ENCODE assay signal across 30 mouse cellular contexts in genomic region chr7:29255875-29256274, GRCm38 (mm10). TPM values are rescaled to one million over a fixed set of nuclear protein-coding genes. Genes with fewer than 3 reads are reported as not detected.
DNase-seq lines count a peak whose midpoint lies in the region; ATAC-seq and TF ChIP-seq lines count a peak whose summit lies in the region.
"Had no signal": no experiment of that assay in that cellular context is flagged by ENCODE, and none has a peak within 500 bp of the region (broad histone marks: within the 10 kb centered on the region; RNA-seq: fewer than 3 reads in every experiment).

No protein-coding gene starts in this region.

- TF ChIP-seq CTCF in liver, adult 2 months (IDR thresholded peaks at IDR 0.05; ENCODE audit: low read depth, low read length) = no peak
- TF ChIP-seq CTCF in intestine, postnatal 0 days (IDR thresholded peaks at IDR 0.05; ENCODE audit: low read depth) = no peak

- peak; percentile 82 for DNase-seq in liver, adult 2 months (ENCODE audit: extremely low read depth, low read depth, low spot score)
- DNase-seq in lung, postnatal 36 days = peak; percentile 55
- no peak for DNase-seq in lung, postnatal 14 days
- no peak for DNase-seq in cerebellum, adult 9-11 months
- DNase-seq: adrenal gland, adult 8-10 months; adrenal gland, postnatal 14 days; adrenal gland, postnatal 36 days; B cell, adult 2 months; cerebellum, adult 11-12 months; cerebellum, adult 2 months; cerebellum, adult 9-10 months; cerebellum, postnatal 14 days; cerebellum, postnatal 36 days; embryo, embryonic 11 days had no signal

- H3K9me3 ChIP-seq in intestine, embryonic 16.5 days (ENCODE audit: control insufficient read depth, low read length) = no peaks in the 10 kb centered on the region
- H3K9me3 ChIP-seq in intestine, embryonic 15.5 days = no peaks in the 10 kb centered on the region
- no peaks in the 10 kb centered on the region for H3K9me3 ChIP-seq in liver, embryonic 12.5 days (replicated peaks)
- H3K9me3 ChIP-seq in intestine, postnatal 0 days (ENCODE audit: control insufficient read depth) = no peaks in the 10 kb centered on the region
- H3K9me3 ChIP-seq: embryonic facial prominence, embryonic 13.5 days; embryonic facial prominence, embryonic 15.5 days; forebrain, embryonic 10.5 days; forebrain, embryonic 12.5 days; G1E had no signal

- ATAC-seq in intestine, embryonic 16.5 days = no peak
- ATAC-seq in intestine, embryonic 15.5 days = no peak
- ATAC-seq in liver, embryonic 12.5 days = no peak
- no peak for ATAC-seq in intestine, postnatal 0 days
- ATAC-seq: activated CD4-positive, CD25-positive, alpha-beta regulatory T cell, adult 4 months; CD4-positive, CD25-positive, alpha-beta regulatory T cell, adult 4 months; forebrain, embryonic 14.5 days; Patski had no signal

- H3K79me2 ChIP-seq in liver, adult 2 months (ENCODE audit: control insufficient read depth, insufficient read depth, low read length) = no peaks in the 10 kb centered on the region

- H3K4me2 ChIP-seq in intestine, embryonic 16.5 days (ENCODE audit: low read depth, low read length) = no peak overlapping the region
- H3K4me2 ChIP-seq in intestine, embryonic 15.5 days (replicated peaks) = no peak overlapping the region
- no peak overlapping the region for H3K4me2 ChIP-seq in liver, embryonic 12.5 days
- no peak overlapping the region for H3K4me2 ChIP-seq in intestine, postnatal 0 days (replicated peaks; ENCODE audit: low read depth)
- H3K4me2 ChIP-seq: embryonic facial prominence, embryonic 13.5 days; embryonic facial prominence, embryonic 15.5 days; forebrain, embryonic 12.5 days had no signal

- H3K4me3 ChIP-seq in intestine, embryonic 16.5 days (ENCODE audit: low read length) = no peak overlapping the region
- no peak overlapping the region for H3K4me3 ChIP-seq in intestine, embryonic 15.5 days (replicated peaks)
- no peak overlapping the region for H3K4me3 ChIP-seq in liver, adult 2 months (ENCODE audit: insufficient read depth, low read depth, low read length)
- no peak overlapping the region for H3K4me3 ChIP-seq in liver, embryonic 12.5 days
- no peak overlapping the region for H3K4me3 ChIP-seq in intestine, postnatal 0 days (ENCODE audit: low read depth, low read length)
- H3K4me3 ChIP-seq: embryonic facial prominence, embryonic 13.5 days; embryonic facial prominence, embryonic 15.5 days; erythroblast, embryonic 14.5 days; forebrain, embryonic 10.5 days; forebrain, embryonic 12.5 days had no signal

- H3K4me1 ChIP-seq in intestine, embryonic 16.5 days (ENCODE audit: control insufficient read depth, insufficient read depth, low read length) = peaks cover 49% of the 10 kb centered on the region
- H3K4me1 ChIP-seq in intestine, embryonic 15.5 days (replicated peaks) = peaks cover 54% of the 10 kb centered on the region
- H3K4me1 ChIP-seq in liver, adult 2 months (ENCODE audit: control insufficient read depth, insufficient read depth, low read length) = peaks cover 16% of the 10 kb centered on the region
- peaks cover 24% of the 10 kb centered on the region for H3K4me1 ChIP-seq in liver, embryonic 12.5 days
- H3K4me1 ChIP-seq in intestine, postnatal 0 days (replicated peaks; ENCODE audit: control insufficient read depth, insufficient read depth, low read length) = peaks cover 33% of the 10 kb centered on the region; the same call in 1 of the 2 replicates

- no peak overlapping the region for H3K9ac ChIP-seq in intestine, embryonic 16.5 days (ENCODE audit: low read depth, low read length)
- no peak overlapping the region for H3K9ac ChIP-seq in intestine, embryonic 15.5 days
- no peak overlapping the region for H3K9ac ChIP-seq in liver, adult 2 months (ENCODE audit: low read depth, low read length)
- H3K9ac ChIP-seq in liver, embryonic 12.5 days = no peak overlapping the region
- H3K9ac ChIP-seq in intestine, postnatal 0 days (ENCODE audit: low read depth, low read length) = no peak overlapping the region
- H3K9ac ChIP-seq: embryonic facial prominence, embryonic 13.5 days; embryonic facial prominence, embryonic 15.5 days; forebrain, embryonic 12.5 days had no signal

- 85% methylated on average over 4 of the region's 4 CpGs for WGBS in intestine, embryonic 16.5 days
- WGBS in intestine, embryonic 15.5 days = 83% methylated on average over 4 of the region's 4 CpGs
- 19% methylated on average over 4 of the region's 4 CpGs for WGBS in liver, adult 2 months
- WGBS in liver, embryonic 12.5 days (ENCODE audit: insufficient replicate concordance) = 68% methylated on average over 4 of the region's 4 CpGs
- 78% methylated on average over 4 of the region's 4 CpGs for WGBS in intestine, postnatal 0 days

- H3K36me3 ChIP-seq in intestine, embryonic 16.5 days (ENCODE audit: control insufficient read depth, insufficient read depth, low read length) = peaks cover 5% of the 10 kb centered on the region; the same call in 1 of the 2 replicates
- H3K36me3 ChIP-seq in intestine, embryonic 15.5 days = peaks cover 3% of the 10 kb centered on the region
- no peaks in the 10 kb centered on the region; the same call in 1 of the 2 replicates for H3K36me3 ChIP-seq in liver, adult 2 months (ENCODE audit: control insufficient read depth, insufficient read depth, low read length)
- no peaks in the 10 kb centered on the region for H3K36me3 ChIP-seq in liver, embryonic 12.5 days
- peaks cover 38% of the 10 kb centered on the region; the same call in 1 of the 2 replicates for H3K36me3 ChIP-seq in intestine, postnatal 0 days (ENCODE audit: control insufficient read depth, insufficient read depth)
- H3K36me3 ChIP-seq: embryonic facial prominence, embryonic 13.5 days; embryonic facial prominence, embryonic 15.5 days; forebrain, embryonic 12.5 days had no signal

- H3K27me3 ChIP-seq in intestine, embryonic 16.5 days (replicated peaks; ENCODE audit: control insufficient read depth, insufficient read depth, low read length) = no peaks in the 10 kb centered on the region
- no peaks in the 10 kb centered on the region for H3K27me3 ChIP-seq in intestine, embryonic 15.5 days (replicated peaks)
- no peaks in the 10 kb centered on the region for H3K27me3 ChIP-seq in liver, adult 2 months (ENCODE audit: control insufficient read depth, insufficient read depth, low read length)
- no peaks in the 10 kb centered on the region for H3K27me3 ChIP-seq in liver, embryonic 12.5 days (replicated peaks)
- no peaks in the 10 kb centered on the region for H3K27me3 ChIP-seq in intestine, postnatal 0 days (replicated peaks; ENCODE audit: control insufficient read depth, insufficient read depth, low read length)
- H3K27me3 ChIP-seq: CH12.LX; embryonic facial prominence, embryonic 13.5 days; embryonic facial prominence, embryonic 15.5 days; forebrain, embryonic 12.5 days; Patski had no signal

- TF ChIP-seq POLR2A in liver, adult 2 months (IDR thresholded peaks at IDR 0.05; ENCODE audit: extremely low read depth, insufficient read depth, low read length) = no peak

- peak overlapping the region; percentile 39; the same call in 1 of the 2 replicates for H3K27ac ChIP-seq in intestine, embryonic 16.5 days (ENCODE audit: low read length)
- H3K27ac ChIP-seq in intestine, embryonic 15.5 days = no peak overlapping the region
- H3K27ac ChIP-seq in liver, adult 2 months (replicated peaks; ENCODE audit: insufficient read depth, low read depth, low read length) = 0 out of 2 replicates have a peak overlapping the region, but pooled peaks have one; percentile 22
- H3K27ac ChIP-seq in liver, embryonic 12.5 days = no peak overlapping the region
- peak overlapping the region; percentile 95; the same call in 1 of the 2 replicates for H3K27ac ChIP-seq in intestine, postnatal 0 days (ENCODE audit: low read depth, low read length)
- H3K27ac ChIP-seq: embryonic facial prominence, embryonic 13.5 days; embryonic facial prominence, embryonic 15.5 days; forebrain, embryonic 10.5 days; forebrain, embryonic 12.5 days had no signal

RNA-seq across cellular contexts. Expression of gene 2200002D01Rik, which starts 7.6 kb away (rescaled TPM):
- polyA plus RNA-seq in intestine, embryonic 16.5 days (2015; fragmentation: Nextera tagmentation; extraction: Ambion mirVana) = 261 and 264 TPM in 2 replicates
- polyA plus RNA-seq in intestine, embryonic 15.5 days (2015; fragmentation: Nextera tagmentation; extraction: Ambion mirVana) = 178 and 182 TPM in 2 replicates
- 2.3 and 6.9 TPM in 2 replicates for total RNA-seq in liver, adult 2 months (2014; rRNA removed)
- 5.2 and 7.4 TPM in 2 replicates for polyA plus RNA-seq in liver, adult 2 months (2012; rRNA removed)
- polyA plus RNA-seq in liver, embryonic 12.5 days (2016; fragmentation: Nextera tagmentation; extraction: Ambion mirVana) = 3.0 and 3.9 TPM in 2 replicates
- polyA plus RNA-seq in intestine, postnatal 0 days (2015; fragmentation: Nextera tagmentation; extraction: Ambion mirVana) = 836 and 862 TPM in 2 replicates
- polyA plus RNA-seq: erythroblast, embryonic 14.5 days; G1E had no signal

RNA-seq across cellular contexts. Expression of gene Yif1b, which starts 17.7 kb away (rescaled TPM):
- 83.1 and 83.7 TPM in 2 replicates for polyA plus RNA-seq in intestine, embryonic 16.5 days (2015; fragmentation: Nextera tagmentation; extraction: Ambion mirVana)
- 77.7 and 86.6 TPM in 2 replicates for polyA plus RNA-seq in intestine, embryonic 15.5 days (2015; fragmentation: Nextera tagmentation; extraction: Ambion mirVana)
- total RNA-seq in liver, adult 2 months (2014; rRNA removed) = 40.7 and 59.9 TPM in 2 replicates
- polyA plus RNA-seq in liver, adult 2 months (2012; rRNA removed) = 132 and 143 TPM in 2 replicates
- polyA plus RNA-seq in liver, embryonic 12.5 days (2016; fragmentation: Nextera tagmentation; extraction: Ambion mirVana) = 59.2 and 64.3 TPM in 2 replicates
- 40.6 and 41.7 TPM in 2 replicates for polyA plus RNA-seq in intestine, postnatal 0 days (2015; fragmentation: Nextera tagmentation; extraction: Ambion mirVana)

RNA-seq across cellular contexts. Expression of gene Kcnk6, which starts 23.6 kb away (rescaled TPM):
- polyA plus RNA-seq in intestine, embryonic 16.5 days (2015; fragmentation: Nextera tagmentation; extraction: Ambion mirVana) = 2.5 TPM in 2 replicates
- 1.9 and 2.2 TPM in 2 replicates for polyA plus RNA-seq in intestine, embryonic 15.5 days (2015; fragmentation: Nextera tagmentation; extraction: Ambion mirVana)
- 1.7 and 2.0 TPM in 2 replicates for total RNA-seq in liver, adult 2 months (2014; rRNA removed)
- polyA plus RNA-seq in liver, adult 2 months (2012; rRNA removed) = 3.3 and 5.3 TPM in 2 replicates
- 2.9 and 3.1 TPM in 2 replicates for polyA plus RNA-seq in liver, embryonic 12.5 days (2016; fragmentation: Nextera tagmentation; extraction: Ambion mirVana)
- 1.5 and 1.8 TPM in 2 replicates for polyA plus RNA-seq in intestine, postnatal 0 days (2015; fragmentation: Nextera tagmentation; extraction: Ambion mirVana)
- total RNA-seq: G1E had no signal
- polyA plus RNA-seq: erythroblast, embryonic 14.5 days; G1E; Patski had no signal

RNA-seq across cellular contexts. Expression of gene Spint2, which starts 25.8 kb away (rescaled TPM):
- polyA plus RNA-seq in intestine, embryonic 16.5 days (2015; fragmentation: Nextera tagmentation; extraction: Ambion mirVana) = 626 and 672 TPM in 2 replicates
- polyA plus RNA-seq in intestine, embryonic 15.5 days (2015; fragmentation: Nextera tagmentation; extraction: Ambion mirVana) = 633 and 716 TPM in 2 replicates
- 24.8 and 28.9 TPM in 2 replicates for total RNA-seq in liver, adult 2 months (2014; rRNA removed)
- polyA plus RNA-seq in liver, adult 2 months (2012; rRNA removed) = 120 and 133 TPM in 2 replicates
- 25.9 and 28.4 TPM in 2 replicates for polyA plus RNA-seq in liver, embryonic 12.5 days (2016; fragmentation: Nextera tagmentation; extraction: Ambion mirVana)
- polyA plus RNA-seq in intestine, postnatal 0 days (2015; fragmentation: Nextera tagmentation; extraction: Ambion mirVana) = 685 and 722 TPM in 2 replicates

RNA-seq across cellular contexts. Expression of gene Ppp1r14a, which starts 33.2 kb away (rescaled TPM):
- 40.8 and 45.2 TPM in 2 replicates for polyA plus RNA-seq in intestine, embryonic 16.5 days (2015; fragmentation: Nextera tagmentation; extraction: Ambion mirVana)
- polyA plus RNA-seq in intestine, embryonic 15.5 days (2015; fragmentation: Nextera tagmentation; extraction: Ambion mirVana) = 44.3 and 50.7 TPM in 2 replicates
- 1.0 and 1.7 TPM in 2 replicates for total RNA-seq in liver, adult 2 months (2014; rRNA removed)
- 5.0 and 11.3 TPM in 2 replicates for polyA plus RNA-seq in liver, adult 2 months (2012; rRNA removed)
- polyA plus RNA-seq in liver, embryonic 12.5 days (2016; fragmentation: Nextera tagmentation; extraction: Ambion mirVana) = 4.6 and 5.1 TPM in 2 replicates
- polyA plus RNA-seq in intestine, postnatal 0 days (2015; fragmentation: Nextera tagmentation; extraction: Ambion mirVana) = 35.2 and 37.0 TPM in 2 replicates
- total RNA-seq: CH12.LX; common myeloid progenitor, adult 5-6 weeks; G1E had no signal
- polyA plus RNA-seq: activated CD4-positive, CD25-positive, alpha-beta regulatory T cell, adult 4 months; CD4-positive, CD25-positive, alpha-beta regulatory T cell, adult 4 months had no signal

Comparison
In these comparisons a context has a peak if more than half of its experiments do, and no peak if none do; other contexts are left out.
1. H3K27ac ChIP-seq: peak in intestine, embryonic 16.5 days (single experiment), liver, adult 2 months (single experiment) and intestine, postnatal 0 days (single experiment); none in intestine, embryonic 15.5 days (single experiment) and liver, embryonic 12.5 days (single experiment).
2. DNase-seq: peak in liver, adult 2 months (single experiment) and lung, postnatal 36 days (single experiment); none in lung, postnatal 14 days (single experiment) and cerebellum, adult 9-11 months (single experiment).
3. RNA of gene 2200002D01Rik, which starts 7.6 kb away (polyA plus RNA-seq): 836 to 862 TPM in intestine, postnatal 0 days, 261 to 264 TPM in intestine, embryonic 16.5 days and 178 to 182 TPM in intestine, embryonic 15.5 days; 5.2 to 7.4 TPM in liver, adult 2 months and 3.0 to 3.9 TPM in liver, embryonic 12.5 days; every median in the first group is over 10 times any median in the second.